Mouse (Mus musculus) left cerebral cortex, adult 11 months (tissue): Measurements from ENCODE around the gene Adcy6.
A peak's percentile ranks its signal among the peaks of the same experiment; 100 is the strongest.
"Not testable (repeated sequence)": the region's sequence is repeated elsewhere in the genome, so short reads cannot be mapped to it uniquely, and the experiment has no call there.

ENCODE experiments used
- DNase-seq: peaks from one replicate; pipeline ENCODE4 v3.0.0; 2022; ENCODE audit warnings: low spot score

The Adcy6 gene

DNA sequence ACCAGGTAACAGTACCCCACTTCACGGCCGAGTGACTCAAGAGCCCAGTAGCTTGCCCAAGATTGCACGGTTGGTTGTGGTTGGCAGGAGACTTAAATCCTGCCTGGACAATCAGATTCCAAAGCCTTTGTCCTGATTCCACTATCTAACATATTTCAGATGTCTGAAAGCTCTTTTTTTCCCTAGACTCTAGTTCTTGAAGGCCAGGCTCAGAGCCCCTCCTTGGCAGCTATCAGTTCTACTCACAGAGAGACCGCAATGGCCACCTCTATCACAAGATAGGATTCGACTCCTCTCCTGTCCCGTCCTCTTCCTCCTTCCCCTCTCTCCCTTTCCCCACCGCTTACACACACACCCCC is 8.1 kb downstream of the Adcy6 start:
- DNase-seq: no peak

DNA sequence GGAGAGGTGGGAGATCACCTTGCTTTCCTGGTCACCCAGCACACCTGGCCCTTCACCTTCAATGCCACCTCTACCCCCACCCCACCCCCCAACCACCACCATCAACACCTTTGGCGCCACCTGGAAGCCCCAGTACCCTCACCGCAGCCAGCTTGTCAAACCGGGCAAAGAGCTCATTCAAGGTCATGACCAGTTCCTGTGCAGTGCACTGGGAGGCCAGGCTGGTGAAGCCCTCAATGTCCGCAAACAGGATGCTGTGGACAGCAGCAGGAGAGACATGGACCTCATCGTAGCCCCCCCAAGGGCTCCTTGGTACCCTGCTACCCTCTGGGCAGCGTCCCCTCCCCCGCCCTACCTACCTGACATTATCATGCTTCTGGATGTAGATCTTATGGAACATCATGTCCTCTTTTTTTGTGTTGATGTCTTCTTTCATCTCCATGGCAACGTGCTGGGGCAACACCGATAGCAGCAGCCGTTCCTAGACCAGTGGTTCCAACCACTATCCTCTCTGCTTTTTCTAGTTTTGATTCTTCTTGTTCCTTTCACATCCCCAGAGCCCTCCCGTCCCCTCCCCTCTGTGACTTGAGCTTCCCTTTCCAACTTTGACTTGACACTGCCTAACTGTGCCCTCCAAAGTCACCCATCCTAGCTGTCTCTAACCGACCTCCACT is 9.7 kb downstream of the Adcy6 start:
- DNase-seq: no peak

DNA sequence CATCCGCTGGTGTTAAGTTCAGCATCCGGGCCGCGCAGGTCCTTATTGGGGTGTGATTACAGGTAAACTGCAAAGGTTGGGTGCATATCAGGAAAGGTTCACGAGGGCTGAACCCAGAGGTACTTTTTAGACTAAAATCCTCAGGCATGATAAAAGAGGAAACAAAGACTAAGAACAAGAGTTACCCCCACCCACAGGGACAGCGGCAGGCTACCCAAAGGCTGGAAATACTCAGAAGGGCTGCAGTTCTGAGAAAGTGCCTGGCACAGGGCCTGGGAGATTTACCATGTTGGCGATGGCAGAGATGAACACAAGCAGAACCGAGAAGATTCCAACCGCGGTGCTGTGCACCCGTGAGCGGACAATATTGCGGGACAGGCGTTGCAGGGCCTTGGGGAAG is 13.3 kb downstream of the Adcy6 start:
- no peak for DNase-seq

DNA sequence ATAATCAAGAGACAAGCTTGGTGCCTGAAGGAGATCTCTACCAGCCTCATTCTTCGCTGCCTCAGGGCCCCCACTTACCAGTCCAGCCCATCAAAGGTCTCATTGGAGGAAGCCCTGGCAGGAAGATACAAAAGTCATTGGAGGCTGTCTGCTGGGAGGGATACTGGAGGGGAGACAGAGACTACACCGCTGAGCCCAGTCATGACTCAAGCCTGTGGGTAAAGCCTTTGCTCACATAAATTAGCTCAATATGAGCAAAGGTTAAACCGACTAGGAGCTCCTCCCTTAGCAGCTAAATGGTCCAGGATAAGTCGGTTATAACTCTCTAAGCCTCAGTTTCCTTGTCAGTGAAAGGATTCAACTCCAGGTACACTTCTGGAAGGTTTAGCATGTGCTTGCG is 14.8 kb downstream of the Adcy6 start:
- DNase-seq: no peak

DNA sequence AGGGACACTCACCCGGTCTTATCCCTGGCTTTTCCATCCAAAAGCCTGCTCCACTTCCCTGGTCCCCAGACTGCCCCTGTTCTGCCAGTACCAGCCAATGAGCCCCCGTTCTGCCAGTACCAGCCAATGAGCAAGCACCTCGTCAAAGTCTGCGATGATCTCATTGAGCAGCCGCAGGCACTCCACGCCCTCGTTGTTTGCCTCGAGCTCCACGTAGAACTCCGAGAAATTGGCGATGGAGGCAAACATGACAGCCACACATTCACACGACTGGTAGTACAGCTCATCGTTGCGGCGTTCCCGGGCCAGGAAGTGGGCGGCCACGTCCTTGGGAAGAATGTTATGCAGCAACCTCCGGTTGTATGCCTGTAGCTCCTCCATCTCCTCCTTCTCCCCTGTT is 15.7 kb downstream of the Adcy6 start:
- no peak for DNase-seq

DNA sequence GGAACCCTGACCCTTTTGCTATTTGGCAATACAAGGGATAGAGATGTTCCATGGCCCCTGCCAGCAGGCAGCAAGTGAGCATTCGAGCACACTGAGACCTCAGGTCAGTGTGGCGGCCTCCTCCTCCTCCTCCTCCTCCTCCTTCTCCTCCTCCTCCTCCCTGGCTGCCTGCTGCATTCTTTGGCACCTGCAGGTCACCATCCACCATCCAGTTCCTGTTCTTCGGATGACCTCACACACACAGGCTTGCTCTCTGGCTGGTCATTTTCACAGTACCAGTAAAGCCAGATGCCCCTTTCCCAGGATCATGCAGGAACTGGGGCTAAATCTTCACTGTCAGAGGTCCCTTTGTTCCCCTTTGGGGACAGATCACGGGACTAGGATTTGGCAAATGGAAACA is 18.5 kb downstream of the Adcy6 start:
- no peak for DNase-seq

DNA sequence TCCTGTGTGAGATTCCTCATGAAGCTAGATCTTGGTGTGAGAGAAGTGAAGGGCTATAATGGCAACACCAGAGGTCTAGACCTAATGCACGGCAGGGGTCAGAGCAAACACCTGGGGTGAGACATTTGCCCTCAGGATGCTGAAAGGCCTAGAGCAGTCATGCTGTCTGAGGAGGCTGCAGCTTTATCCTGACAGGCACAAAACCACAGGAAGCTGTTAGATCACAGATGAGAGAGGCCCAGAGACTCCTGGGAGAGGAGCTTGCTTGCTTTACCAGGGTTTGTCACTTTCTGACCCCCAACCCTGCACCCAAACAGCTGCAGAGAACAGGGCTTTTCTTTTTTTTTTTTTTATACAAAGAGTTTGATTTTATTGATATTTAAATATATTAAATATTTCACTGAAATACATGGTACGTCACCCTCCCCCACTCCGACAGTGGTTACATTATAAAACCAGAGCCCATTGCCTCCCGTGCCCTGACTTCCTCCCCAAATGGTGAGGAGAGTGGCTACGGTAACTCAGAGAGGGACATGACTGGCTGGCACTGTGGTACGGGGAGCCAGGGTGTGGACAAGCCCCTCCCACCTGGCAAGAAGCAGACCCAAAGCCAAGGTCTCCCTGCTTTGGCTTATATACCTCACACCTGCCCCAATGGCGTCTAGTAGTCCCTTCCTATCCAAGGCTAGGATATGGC is 20.1 kb downstream of the Adcy6 start:
- DNase-seq: no peak

DNA sequence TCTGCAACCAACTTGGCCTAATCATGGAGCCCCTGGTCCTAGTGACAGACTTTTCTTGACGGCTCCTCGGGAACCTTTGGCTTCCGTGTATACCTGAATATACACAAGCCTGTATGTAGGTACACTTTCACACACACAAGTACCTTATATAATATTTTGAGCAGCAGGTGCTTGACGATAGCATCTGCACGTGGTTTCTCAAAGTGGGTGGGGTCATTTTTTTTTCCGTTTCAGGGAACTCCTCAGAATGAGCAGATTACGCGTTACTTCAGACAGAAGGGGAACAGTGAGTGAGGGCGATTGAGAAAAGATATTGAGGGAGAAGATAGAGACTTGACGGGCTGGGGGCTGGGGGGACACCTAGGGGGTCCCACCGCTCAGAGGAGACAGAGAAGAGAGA is 22.1 kb downstream of the Adcy6 start:
- no peak for DNase-seq

DNA sequence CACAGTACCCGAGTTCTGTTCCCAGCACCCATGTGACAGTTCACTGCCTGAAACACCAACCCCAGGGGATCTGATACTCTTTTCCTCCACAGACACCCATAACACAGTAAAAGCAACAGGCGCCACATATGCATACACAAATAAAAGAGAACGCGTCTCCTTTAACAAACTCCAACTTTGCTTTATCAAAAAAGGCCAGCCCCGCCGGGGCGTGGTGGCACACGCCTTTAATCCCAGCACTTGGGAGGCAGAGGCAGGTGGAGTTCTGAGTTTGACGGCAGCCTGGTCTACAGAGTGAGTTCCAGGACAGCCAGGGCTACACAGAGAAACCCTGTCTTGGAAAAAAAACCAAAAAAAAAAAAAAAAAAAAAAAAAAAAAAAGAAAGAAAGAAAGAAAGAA is 23.7 kb downstream of the Adcy6 start:
- not testable (repeated sequence) for DNase-seq

DNA sequence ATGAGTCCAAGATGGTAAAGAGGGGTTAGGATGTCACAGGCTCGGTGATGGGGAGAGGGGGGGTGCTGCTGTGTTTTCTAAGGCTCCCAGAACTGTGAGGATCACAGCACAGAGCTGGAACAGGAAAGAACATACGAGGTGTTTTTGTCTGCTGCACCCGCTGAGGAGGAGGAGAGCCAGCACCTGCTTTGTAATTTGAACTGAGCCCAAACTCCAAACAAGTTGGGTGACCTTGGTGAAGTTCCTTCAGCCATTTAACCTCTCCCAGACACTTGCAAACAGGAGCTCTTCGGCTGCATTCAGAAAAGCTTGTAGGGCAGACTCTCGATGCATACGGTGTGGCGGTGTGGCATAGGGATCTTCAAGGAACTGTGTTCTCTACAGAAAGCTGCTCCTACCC is 24.5 kb downstream of the Adcy6 start:
- DNase-seq: no peak

DNA sequence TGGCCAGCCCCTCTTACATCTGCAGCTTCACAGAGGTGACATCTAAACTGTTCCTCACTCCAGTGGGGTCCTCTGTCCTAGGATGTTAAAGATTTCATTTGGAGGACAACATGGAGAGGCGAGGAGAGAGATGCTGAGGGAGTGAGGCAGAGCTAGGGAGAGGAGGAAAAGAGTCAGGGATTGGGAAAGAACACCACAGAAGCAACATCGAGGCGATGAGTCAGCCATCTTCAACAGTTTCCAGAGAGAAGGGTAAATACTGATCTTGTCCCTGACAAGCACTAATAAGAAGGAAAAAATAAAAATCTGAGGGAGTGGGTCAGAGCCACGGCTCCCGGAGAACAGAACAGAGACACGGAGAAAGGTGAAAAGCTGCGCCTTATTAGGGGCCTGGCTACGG is 26.9 kb downstream of the Adcy6 start:
- no peak for DNase-seq

DNA sequence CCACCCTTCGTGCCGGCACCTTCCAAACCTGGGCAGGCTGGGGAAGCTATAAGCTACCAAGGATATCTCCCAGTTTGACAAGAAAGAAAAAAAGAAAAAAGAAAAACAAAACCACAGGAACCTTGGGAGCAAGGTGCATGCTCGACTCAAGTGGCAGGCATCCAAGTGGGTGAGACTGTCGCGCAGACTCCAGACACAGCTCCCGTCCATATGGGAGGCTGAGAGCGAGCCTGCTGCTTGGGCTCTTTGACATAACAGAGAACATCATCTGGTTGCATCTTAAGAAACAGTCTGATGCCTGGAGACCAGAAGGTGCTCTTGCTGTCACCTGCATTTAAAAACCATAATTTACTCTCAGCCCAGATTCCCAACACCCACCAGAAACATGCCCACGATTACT is 27.5 kb downstream of the Adcy6 start:
- no peak for DNase-seq

DNA sequence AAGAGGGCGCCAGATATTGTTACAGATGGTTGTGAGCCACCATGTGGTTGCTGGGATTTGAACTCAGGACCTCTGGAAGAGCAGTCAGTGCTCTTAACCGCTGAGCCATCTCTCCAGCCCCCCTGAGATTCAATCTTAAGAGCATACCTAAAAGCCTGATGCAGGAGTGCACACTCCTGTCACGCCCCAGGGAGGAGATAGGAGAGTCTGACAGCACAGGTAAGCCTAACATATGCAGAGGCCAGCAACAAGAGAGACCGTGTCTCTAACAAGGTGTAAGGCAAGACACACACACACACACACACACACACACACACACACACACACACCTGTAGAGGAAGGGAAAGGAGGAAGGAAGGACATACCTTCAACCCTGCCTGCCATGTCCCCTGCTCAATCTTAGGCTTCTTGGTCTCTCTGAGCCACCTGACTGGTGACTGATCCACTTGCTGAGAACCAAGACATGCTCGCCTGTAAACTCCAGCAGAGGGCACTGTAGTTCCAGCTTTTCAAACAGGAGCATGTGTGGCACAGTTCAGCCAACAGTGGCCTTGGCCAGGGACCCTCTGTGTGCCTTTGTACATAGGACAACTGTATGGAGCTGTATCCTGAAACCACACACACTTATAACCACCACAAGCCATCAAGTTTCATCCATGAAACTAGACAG is 29.9 kb downstream of the Adcy6 start:
- DNase-seq: peak; percentile 55

DNA sequence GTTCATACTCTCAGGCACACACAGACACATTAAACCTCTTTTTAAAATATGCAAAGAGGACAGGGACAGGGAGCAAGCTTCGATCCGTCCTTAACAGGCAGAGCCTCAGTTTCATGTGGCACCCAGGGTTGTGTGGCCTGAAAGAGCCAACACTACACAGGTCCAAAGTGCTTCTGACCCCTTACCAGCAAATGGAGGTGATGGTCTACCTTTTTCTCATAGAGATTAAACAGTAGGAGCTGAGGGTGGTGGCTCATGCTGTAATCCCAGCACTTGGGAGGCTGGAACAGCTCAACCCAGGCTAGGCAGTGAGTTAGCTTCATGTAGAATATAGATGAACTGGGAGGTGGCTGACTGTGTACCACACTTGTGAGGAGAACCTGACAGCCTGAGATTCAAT is 30.6 kb downstream of the Adcy6 start:
- DNase-seq: no peak

DNA sequence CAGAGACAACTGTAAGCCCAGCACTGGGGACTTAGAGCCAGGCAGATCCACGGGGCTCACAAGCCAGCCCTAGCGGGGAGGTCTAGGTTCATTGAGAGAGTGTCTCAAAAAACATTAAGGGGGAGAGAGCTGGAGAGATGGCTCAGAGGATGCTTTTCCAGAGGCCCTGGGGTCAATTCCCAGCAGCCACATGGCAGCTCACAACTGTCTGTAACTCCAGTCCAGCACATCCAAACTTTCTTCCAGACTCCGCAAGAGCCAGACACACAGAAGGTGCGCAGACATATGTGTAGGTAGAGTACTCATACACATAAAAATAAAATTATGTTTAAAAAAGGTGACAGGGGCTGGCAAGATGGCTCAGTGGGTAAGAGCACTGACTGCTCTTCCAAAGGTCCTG is 36.6 kb downstream of the Adcy6 start:
- no peak for DNase-seq

DNA sequence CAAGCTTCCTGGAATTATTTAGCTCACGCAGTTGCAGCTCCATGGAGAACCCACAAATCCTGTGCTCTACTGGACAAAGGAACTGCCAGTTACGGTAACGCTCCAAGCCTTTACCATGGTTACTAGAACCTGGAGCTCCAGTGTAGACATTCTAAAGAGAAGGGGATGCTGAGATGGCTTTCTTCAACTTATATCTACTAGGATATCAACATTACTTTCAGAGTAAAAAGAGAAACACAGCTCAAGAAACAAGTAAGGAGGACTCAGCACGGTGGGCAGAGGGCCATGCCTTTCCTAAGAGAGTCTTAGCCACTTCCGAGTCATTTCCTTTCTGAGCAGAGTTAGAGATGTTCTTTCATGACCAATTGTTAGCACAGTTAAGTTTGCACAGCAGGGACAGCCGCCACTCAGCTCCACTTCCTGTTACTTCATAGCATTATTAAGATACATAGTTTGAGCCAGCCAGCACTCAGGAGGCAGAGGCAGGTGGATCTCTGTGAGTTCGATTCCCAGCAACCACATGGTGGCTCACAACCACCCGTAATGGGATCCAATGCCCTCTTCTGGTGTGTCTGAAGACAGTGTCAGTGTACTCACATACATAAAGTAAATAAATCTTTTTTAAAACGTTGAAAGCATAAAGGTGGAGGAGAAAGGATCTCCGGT is 38.9 kb downstream of the Adcy6 start, which contains the start of the genes Ccnt1 and 4930415O20Rik:
TSS of gene Ccnt1 (minus strand) at position 51 of the 666 bp plus-strand sequence.
TSS of gene 4930415O20Rik (plus strand) at position 132 of the 666 bp plus-strand sequence.
- no peak for DNase-seq

DNA sequence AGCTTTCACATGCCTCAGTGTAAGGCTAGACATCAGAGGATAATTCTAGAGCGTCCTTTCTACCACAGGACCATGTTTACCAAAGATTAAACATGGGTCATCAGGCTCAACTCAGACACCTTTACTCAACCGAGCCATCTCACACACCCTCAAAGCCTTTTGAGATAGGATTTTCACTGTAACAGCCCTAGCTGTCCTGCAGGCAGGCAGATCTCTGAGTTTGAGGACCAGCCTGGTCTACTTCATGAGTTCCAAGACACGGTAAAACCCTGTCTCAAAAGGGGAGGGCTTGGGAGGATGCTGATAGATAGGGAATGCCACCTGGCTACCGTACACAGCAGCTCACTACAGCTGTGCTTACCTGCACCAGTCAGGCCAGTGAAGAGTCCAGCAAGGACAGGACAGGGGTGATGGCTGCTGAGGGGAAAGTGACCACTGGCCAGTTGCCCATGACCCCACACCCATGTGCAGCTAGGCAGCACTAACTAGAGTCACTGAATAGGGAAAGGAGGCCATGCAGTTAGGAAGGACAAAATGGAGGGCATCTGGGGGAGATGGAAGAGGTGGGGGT is 40.0 kb downstream of the Adcy6 start:
- no peak for DNase-seq

DNA sequence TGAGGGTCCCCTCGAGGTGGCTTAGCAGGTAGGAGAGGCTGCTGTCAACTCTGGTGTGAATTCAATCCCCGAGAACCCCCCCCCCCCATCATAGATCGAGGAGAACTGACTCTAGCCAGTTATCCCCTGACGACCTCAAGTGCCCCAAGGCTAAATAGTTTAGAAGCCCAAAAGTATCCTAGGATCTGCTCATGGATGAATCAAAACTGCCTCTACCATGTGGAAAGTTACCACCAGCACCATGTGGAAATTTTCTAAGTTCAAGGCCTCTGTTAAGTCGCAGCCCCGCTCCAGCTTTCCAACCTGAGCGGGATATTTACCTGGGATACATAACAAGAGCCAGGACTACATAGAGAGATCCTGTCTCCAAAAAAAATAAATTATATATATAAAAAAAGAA is 40.7 kb downstream of the Adcy6 start:
- no peak for DNase-seq

DNA sequence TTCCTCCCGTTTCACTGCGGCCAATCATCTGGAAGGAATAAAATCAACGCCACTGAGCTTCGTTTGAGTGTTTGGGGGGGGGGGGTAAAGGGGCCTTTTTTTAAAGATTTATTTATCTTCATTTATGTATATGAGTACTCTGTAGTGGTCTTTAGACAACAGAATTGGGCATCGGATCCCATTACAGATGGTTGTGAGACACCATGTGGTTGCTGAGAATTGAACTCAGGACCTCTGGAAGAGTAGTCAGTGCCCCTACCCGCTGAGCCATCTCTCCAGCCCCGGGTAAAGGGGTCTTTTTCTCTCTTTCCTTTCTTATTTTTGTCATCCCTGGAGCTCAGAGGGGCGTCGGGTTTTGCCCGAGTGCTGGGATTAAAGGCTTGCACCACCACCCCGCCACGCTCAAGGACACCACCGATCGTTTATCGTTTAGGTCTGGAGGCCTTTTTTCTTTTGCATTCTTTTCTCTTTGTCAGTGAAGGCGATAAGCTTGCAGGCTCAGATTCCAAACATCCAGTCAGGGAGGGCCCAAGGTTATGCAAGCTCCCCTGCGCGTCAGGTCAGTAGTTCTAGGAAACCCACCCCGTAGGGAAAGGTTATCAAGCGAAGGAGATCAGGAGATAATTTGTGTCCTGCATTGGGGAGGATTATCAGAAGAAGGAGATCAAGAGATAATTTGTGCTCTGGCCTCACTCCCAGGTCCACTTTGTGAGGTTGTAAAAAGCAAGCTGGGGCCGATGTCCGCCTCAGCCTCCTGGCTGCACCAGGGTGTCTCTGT is 41.4 kb downstream of the Adcy6 start:
- no peak for DNase-seq

DNA sequence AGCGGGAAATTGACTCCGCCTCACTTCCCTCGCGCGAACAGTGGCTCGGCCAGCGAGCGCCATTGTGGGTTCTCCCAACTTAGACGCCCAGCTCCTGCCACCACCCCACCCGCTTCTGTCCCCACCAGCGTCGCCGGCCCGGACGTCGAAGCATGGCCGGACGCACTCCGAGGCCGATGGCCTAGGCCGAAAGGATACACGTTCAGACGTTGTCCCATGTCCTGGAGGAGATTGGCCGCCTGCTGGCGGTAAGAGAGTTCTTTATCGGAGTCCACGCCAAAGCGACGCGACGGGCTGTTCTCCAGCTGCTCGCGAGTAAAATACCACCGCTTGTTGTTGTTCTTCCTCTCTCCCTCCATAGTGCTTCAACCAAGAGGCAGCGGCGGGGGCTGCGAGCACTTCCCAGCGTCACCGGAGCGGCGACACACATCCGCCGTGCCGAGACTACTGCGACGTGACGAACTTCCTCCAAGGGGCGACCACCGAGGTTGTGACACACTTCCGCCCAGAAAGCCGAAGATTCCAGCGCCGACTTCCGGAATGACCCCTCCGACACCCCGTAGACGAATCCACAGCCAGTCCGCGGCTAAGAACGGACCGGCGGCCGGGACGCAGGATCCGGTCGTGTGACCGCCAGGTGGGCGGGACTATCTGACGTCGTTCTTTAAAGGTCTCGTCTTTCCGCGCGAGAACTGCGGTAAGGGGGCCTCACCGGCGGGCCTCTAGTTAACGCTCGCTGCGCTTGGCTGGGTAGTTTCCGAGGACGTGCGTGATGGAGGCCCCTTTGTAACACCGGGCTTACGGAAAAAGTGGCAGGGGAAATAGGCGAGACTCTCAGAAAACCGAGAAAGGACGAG is 42.4 kb downstream of the Adcy6 start:
- peak; percentile 99 for DNase-seq

DNA sequence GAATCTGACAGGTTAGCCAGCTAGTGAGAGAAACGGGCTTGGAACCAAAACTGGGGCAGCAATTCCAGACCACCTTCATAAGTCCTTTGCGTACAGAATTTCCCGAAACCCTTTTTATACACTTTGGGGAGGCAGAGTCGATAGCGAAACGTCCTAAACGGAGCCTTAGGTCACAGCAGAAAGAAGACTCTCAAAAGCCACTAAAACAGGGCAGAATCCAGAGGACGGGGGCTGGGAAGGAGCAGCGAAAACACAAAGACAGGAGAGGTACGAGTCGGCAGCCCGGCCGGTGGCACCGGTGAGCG is 43.0 kb downstream of the Adcy6 start:
- DNase-seq: no peak
